Mouse (Mus musculus) stomach, postnatal 0 days (tissue): ENCODE measurements around the gene Fhod1.

Experiments used
- CTCF ChIP-seq: IDR thresholded peaks from 2 replicates; pipeline ENCODE4 v1.5.1; 2016; ENCODE audit warnings: antibody characterized with exemption, low read depth, mild to moderate bottlenecking, moderate library complexity
- EP300 ChIP-seq: optimal IDR thresholded peaks from 2 replicates; pipeline ENCODE3; 2016; ENCODE audit warnings: antibody characterized with exemption

DNA sequence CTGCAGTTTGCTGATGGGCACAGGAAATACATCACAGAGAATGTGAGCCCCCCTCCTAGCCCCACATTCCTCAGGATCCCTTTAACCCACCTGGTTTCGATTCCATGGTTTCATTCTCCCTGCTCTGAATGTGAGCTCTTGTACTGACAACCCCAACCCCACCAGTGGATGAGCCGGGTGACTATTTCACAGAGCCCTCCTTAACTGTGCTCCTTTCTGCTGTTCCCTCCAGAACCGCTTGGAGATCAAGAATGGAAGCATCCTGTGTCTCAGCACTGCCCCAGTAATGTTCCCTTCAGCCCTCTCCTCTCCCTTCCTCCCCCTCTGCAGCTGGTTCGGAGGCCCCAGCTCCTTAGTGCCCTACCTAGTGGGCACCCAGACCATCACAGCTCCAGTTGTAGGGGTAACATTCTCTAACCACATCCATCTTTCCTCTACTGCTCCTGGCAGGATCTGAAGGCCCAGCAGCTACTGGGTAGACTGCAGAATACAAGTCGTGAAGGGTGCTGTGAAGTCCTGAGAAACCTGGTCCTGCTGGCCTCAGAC lies 41.5 kb downstream of the Fhod1 start:
- no peak for TF ChIP-seq EP300
- TF ChIP-seq CTCF = peak; percentile 27; the same call in 1 of the 2 replicates
